Mouse (Mus musculus): ENCODE measurements around the gene Cd163. TPM values are rescaled to one million over a fixed set of nuclear protein-coding genes. Genes with fewer than 3 reads are reported as not detected.

The Cd163 gene
- polyA plus RNA-seq, 1 experiment from 2014 or later: 0.61 TPM

GRCm38 (mm10) chr6:124301447-124302192 lies 2.8 kb upstream of the Cd163 start:
- Histone ChIP-seq H3K27ac (ENCODE audit: low read length) (no peak overlapping the region), H3K27me3 (ENCODE audit: insufficient read depth, low read length) (no peaks in the 10 kb centered on the region), H3K4me3 (ENCODE audit: low read length) (no peak overlapping the region), H3K9ac (replicated peaks; ENCODE audit: low read length) (no peak overlapping the region), H3K9me3 (ENCODE audit: low read length) (no peaks in the 10 kb centered on the region), H3K4me1 (ENCODE audit: insufficient read depth, low read length) (no peaks in the 10 kb centered on the region), H3K36me3 (ENCODE audit: insufficient read depth, low read length) (no peaks in the 10 kb centered on the region), H3K4me2 (replicated peaks; ENCODE audit: low read depth, low read length) (no peak overlapping the region)
- ATAC-seq (ENCODE audit: low FRiP score, low TSS enrichment): no peak
- WGBS: 89% methylated on average over 3 of the region's 3 CpGs

GRCm38 (mm10) chr6:124308935-124309334 lies 4.5 kb downstream of the Cd163 start:
- no peaks in the 10 kb centered on the region for H3K27me3 ChIP-seq (ENCODE audit: insufficient read depth, low read length)
- no peak overlapping the region for H3K4me3 ChIP-seq (ENCODE audit: low read length)
- H3K9ac ChIP-seq (replicated peaks; ENCODE audit: low read length): no peak overlapping the region
- H3K4me1 ChIP-seq (ENCODE audit: insufficient read depth, low read length): no peaks in the 10 kb centered on the region
- ATAC-seq (ENCODE audit: low FRiP score, low TSS enrichment): no peak
- WGBS: 87% methylated on average over 8 of the region's 8 CpGs
- H3K4me2 ChIP-seq (replicated peaks; ENCODE audit: low read depth, low read length): no peak overlapping the region
- H3K36me3 ChIP-seq (ENCODE audit: insufficient read depth, low read length): no peaks in the 10 kb centered on the region
- no peaks in the 10 kb centered on the region for H3K9me3 ChIP-seq (ENCODE audit: low read length)
- no peak overlapping the region for H3K27ac ChIP-seq (ENCODE audit: low read length)

GRCm38 (mm10) chr6:124312292-124312691 lies 7.8 kb downstream of the Cd163 start:
- no peaks in the 10 kb centered on the region for H3K36me3 ChIP-seq (ENCODE audit: insufficient read depth, low read length)
- H3K4me1 ChIP-seq (ENCODE audit: insufficient read depth, low read length): no peaks in the 10 kb centered on the region
- WGBS: 93% methylated on average over 6 of the region's 6 CpGs
- no peaks in the 10 kb centered on the region for H3K27me3 ChIP-seq (ENCODE audit: insufficient read depth, low read length)
- no peak overlapping the region for H3K9ac ChIP-seq (replicated peaks; ENCODE audit: low read length)
- no peaks in the 10 kb centered on the region for H3K9me3 ChIP-seq (ENCODE audit: low read length)
- H3K27ac ChIP-seq (ENCODE audit: low read length): no peak overlapping the region
- no peak for ATAC-seq (ENCODE audit: low FRiP score, low TSS enrichment)
- no peak overlapping the region for H3K4me2 ChIP-seq (replicated peaks; ENCODE audit: low read depth, low read length)
- H3K4me3 ChIP-seq (ENCODE audit: low read length): no peak overlapping the region

GRCm38 (mm10) chr6:124320371-124320770 lies 15.9 kb downstream of the Cd163 start:
- Histone ChIP-seq H3K36me3 (ENCODE audit: insufficient read depth, low read length) (no peaks in the 10 kb centered on the region), H3K4me1 (ENCODE audit: insufficient read depth, low read length) (no peaks in the 10 kb centered on the region), H3K9ac (replicated peaks; ENCODE audit: low read length) (no peak overlapping the region), H3K27me3 (ENCODE audit: insufficient read depth, low read length) (no peaks in the 10 kb centered on the region), H3K27ac (ENCODE audit: low read length) (no peak overlapping the region), H3K4me3 (ENCODE audit: low read length) (no peak overlapping the region), H3K4me2 (replicated peaks; ENCODE audit: low read depth, low read length) (no peak overlapping the region), H3K9me3 (ENCODE audit: low read length) (no peaks in the 10 kb centered on the region)
- ATAC-seq (ENCODE audit: low FRiP score, low TSS enrichment): peak; percentile 84
- WGBS: 23% methylated on average over 6 of the region's 6 CpGs

GRCm38 (mm10) chr6:124321481-124322475 lies 17.3 kb downstream of the Cd163 start:
- H3K4me3 ChIP-seq (ENCODE audit: low read length): no peak overlapping the region
- no peaks in the 10 kb centered on the region for H3K36me3 ChIP-seq (ENCODE audit: insufficient read depth, low read length)
- no peak overlapping the region for H3K4me2 ChIP-seq (replicated peaks; ENCODE audit: low read depth, low read length)
- peak; percentile 46; the same call in 1 of the 2 replicates for ATAC-seq (ENCODE audit: low FRiP score, low TSS enrichment)
- H3K27ac ChIP-seq (ENCODE audit: low read length): no peak overlapping the region
- no peaks in the 10 kb centered on the region for H3K9me3 ChIP-seq (ENCODE audit: low read length)
- WGBS: 71% methylated on average over 16 of the region's 16 CpGs
- no peaks in the 10 kb centered on the region for H3K27me3 ChIP-seq (ENCODE audit: insufficient read depth, low read length)
- no peak overlapping the region for H3K9ac ChIP-seq (replicated peaks; ENCODE audit: low read length)
- H3K4me1 ChIP-seq (ENCODE audit: insufficient read depth, low read length): no peaks in the 10 kb centered on the region

GRCm38 (mm10) chr6:124328394-124328991 lies 24.0 kb downstream of the Cd163 start:
- H3K27me3 ChIP-seq (ENCODE audit: insufficient read depth, low read length): no peaks in the 10 kb centered on the region
- H3K9ac ChIP-seq (replicated peaks; ENCODE audit: low read length): no peak overlapping the region
- no peaks in the 10 kb centered on the region for H3K9me3 ChIP-seq (ENCODE audit: low read length)
- WGBS: 83% methylated on average over 3 of the region's 3 CpGs
- H3K36me3 ChIP-seq (ENCODE audit: insufficient read depth, low read length): no peaks in the 10 kb centered on the region
- H3K27ac ChIP-seq (ENCODE audit: low read length): no peak overlapping the region
- H3K4me2 ChIP-seq (replicated peaks; ENCODE audit: low read depth, low read length): no peak overlapping the region
- no peak overlapping the region for H3K4me3 ChIP-seq (ENCODE audit: low read length)
- no peaks in the 10 kb centered on the region for H3K4me1 ChIP-seq (ENCODE audit: insufficient read depth, low read length)
- no peak for ATAC-seq (ENCODE audit: low FRiP score, low TSS enrichment)

GRCm38 (mm10) chr6:124329622-124330021 lies 25.2 kb downstream of the Cd163 start:
- H3K9me3 ChIP-seq (ENCODE audit: low read length): no peaks in the 10 kb centered on the region
- H3K36me3 ChIP-seq (ENCODE audit: insufficient read depth, low read length): no peaks in the 10 kb centered on the region
- H3K4me1 ChIP-seq (ENCODE audit: insufficient read depth, low read length): no peaks in the 10 kb centered on the region
- 87% methylated on average over 7 of the region's 7 CpGs for WGBS
- H3K27ac ChIP-seq (ENCODE audit: low read length): no peak overlapping the region
- no peak overlapping the region for H3K4me2 ChIP-seq (replicated peaks; ENCODE audit: low read depth, low read length)
- H3K4me3 ChIP-seq (ENCODE audit: low read length): no peak overlapping the region
- no peaks in the 10 kb centered on the region for H3K27me3 ChIP-seq (ENCODE audit: insufficient read depth, low read length)
- no peak for ATAC-seq (ENCODE audit: low FRiP score, low TSS enrichment)
- H3K9ac ChIP-seq (replicated peaks; ENCODE audit: low read length): no peak overlapping the region

GRCm38 (mm10) chr6:124345096-124345495 lies 40.6 kb downstream of the Cd163 start:
- no peaks in the 10 kb centered on the region for H3K36me3 ChIP-seq (ENCODE audit: insufficient read depth, low read length)
- H3K9ac ChIP-seq (replicated peaks; ENCODE audit: low read length): no peak overlapping the region
- H3K9me3 ChIP-seq (ENCODE audit: low read length): no peaks in the 10 kb centered on the region; the same call in 1 of the 2 replicates
- no peak overlapping the region for H3K4me3 ChIP-seq (ENCODE audit: low read length)
- no peak for ATAC-seq (ENCODE audit: low FRiP score, low TSS enrichment)
- H3K27ac ChIP-seq (ENCODE audit: low read length): no peak overlapping the region
- H3K4me2 ChIP-seq (replicated peaks; ENCODE audit: low read depth, low read length): no peak overlapping the region
- 77% methylated on average over 4 of the region's 4 CpGs for WGBS
- H3K4me1 ChIP-seq (ENCODE audit: insufficient read depth, low read length): no peaks in the 10 kb centered on the region
- no peaks in the 10 kb centered on the region for H3K27me3 ChIP-seq (ENCODE audit: insufficient read depth, low read length)

GRCm38 (mm10) chr6:124346613-124347012 lies 42.2 kb downstream of the Cd163 start:
- no peaks in the 10 kb centered on the region; the same call in 1 of the 2 replicates for H3K9me3 ChIP-seq (ENCODE audit: low read length)
- no peak overlapping the region for H3K27ac ChIP-seq (ENCODE audit: low read length)
- WGBS: 80% methylated on average over 6 of the region's 6 CpGs
- no peak for ATAC-seq (ENCODE audit: low FRiP score, low TSS enrichment)
- H3K27me3 ChIP-seq (ENCODE audit: insufficient read depth, low read length): no peaks in the 10 kb centered on the region
- no peak overlapping the region for H3K9ac ChIP-seq (replicated peaks; ENCODE audit: low read length)
- no peaks in the 10 kb centered on the region for H3K4me1 ChIP-seq (ENCODE audit: insufficient read depth, low read length)
- H3K36me3 ChIP-seq (ENCODE audit: insufficient read depth, low read length): no peaks in the 10 kb centered on the region
- no peak overlapping the region for H3K4me3 ChIP-seq (ENCODE audit: low read length)
- H3K4me2 ChIP-seq (replicated peaks; ENCODE audit: low read depth, low read length): no peak overlapping the region
